ENCODE assay signal across 10 mouse cellular contexts in the genomic region with DNA sequence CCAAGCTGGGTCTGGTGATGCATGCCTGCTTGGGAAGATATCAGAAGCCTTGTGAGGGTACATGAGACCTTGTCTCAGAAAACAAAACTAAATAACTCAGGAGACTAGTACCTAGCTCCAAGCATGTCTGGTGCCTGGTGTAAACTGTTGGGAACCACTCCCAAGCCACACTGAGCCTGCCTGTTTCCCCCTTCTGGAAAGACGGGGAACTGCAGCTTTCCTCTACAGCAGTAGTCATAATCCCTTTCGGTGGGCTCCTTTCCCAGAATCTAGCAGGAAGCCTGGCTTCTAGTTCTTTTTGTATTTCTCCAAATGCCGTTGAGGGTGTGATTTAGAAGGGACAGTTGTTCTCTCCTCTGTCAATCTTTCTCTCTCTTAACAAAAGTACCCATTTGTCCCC. TPM values are rescaled to one million over a fixed set of nuclear protein-coding genes. Genes with fewer than 3 reads are reported as not detected.
DNase-seq lines count a peak whose midpoint lies in the region; ATAC-seq and TF ChIP-seq lines count a peak whose summit lies in the region.
"Had no signal": no experiment of that assay in that cellular context is flagged by ENCODE, and none has a peak within 500 bp of the region (broad histone marks: within the 10 kb centered on the region; RNA-seq: fewer than 3 reads in every experiment).

No protein-coding gene starts in this region.

- ATAC-seq in hindbrain, embryonic 14.5 days (ENCODE audit: low FRiP score) = no peak
- no peak for ATAC-seq in hindbrain, embryonic 12.5 days (ENCODE audit: low FRiP score)
- 0 out of 2 replicates have a peak, but pooled peaks have one; percentile 51 for ATAC-seq in hindbrain, postnatal 0 days
- 0 out of 2 replicates have a peak, but pooled peaks have one; percentile 47 for ATAC-seq in megakaryocyte, adult 5-6 weeks (ENCODE audit: poor library complexity, severe bottlenecking)

- no peak overlapping the region for H3K4me2 ChIP-seq in hindbrain, embryonic 14.5 days (replicated peaks)
- H3K4me2 ChIP-seq in hindbrain, embryonic 12.5 days (replicated peaks) = no peak overlapping the region
- H3K4me2 ChIP-seq in hindbrain, postnatal 0 days (ENCODE audit: low read depth, low read length) = no peak overlapping the region
- H3K4me2 ChIP-seq: embryonic facial prominence, embryonic 12.5 days had no signal

- 27% methylated on average over 3 of the region's 3 CpGs for WGBS in hindbrain, embryonic 14.5 days
- WGBS in hindbrain, embryonic 12.5 days = 23% methylated on average over 3 of the region's 3 CpGs
- WGBS in hindbrain, postnatal 0 days = 18% methylated on average over 3 of the region's 3 CpGs

- DNase-seq in hindbrain, embryonic 14.5 days (ENCODE audit: low spot score) = peak; percentile 66
- DNase-seq in 3T3-L1 (ENCODE audit: low read depth, low spot score) = peak; percentile 83
- DNase-seq in cerebellum, postnatal 10 days = peak; percentile 92 to 96
- DNase-seq in hindbrain, postnatal 0 days (ENCODE audit: low spot score) = peak; percentile 84
- DNase-seq in thymus, postnatal 36 days = peak; percentile 27 to 33

- H3K27ac ChIP-seq in hindbrain, embryonic 14.5 days = no peak overlapping the region
- H3K27ac ChIP-seq in hindbrain, embryonic 12.5 days = no peak overlapping the region
- no peak overlapping the region for H3K27ac ChIP-seq in hindbrain, postnatal 0 days
- H3K27ac ChIP-seq: embryonic facial prominence, embryonic 12.5 days had no signal

- no peaks in the 10 kb centered on the region for H3K4me1 ChIP-seq in hindbrain, embryonic 14.5 days (replicated peaks; ENCODE audit: control insufficient read depth, insufficient read depth, low read length)
- H3K4me1 ChIP-seq in hindbrain, embryonic 12.5 days = 0 out of 2 replicates have a peak, but pooled peaks cover 6% of the 10 kb centered on the region
- peaks cover 30% of the 10 kb centered on the region for H3K4me1 ChIP-seq in E14TG2a.4 (replicated peaks; ENCODE audit: low read depth, low read length)
- H3K4me1 ChIP-seq in hindbrain, postnatal 0 days (ENCODE audit: insufficient read depth, low read length) = no peaks in the 10 kb centered on the region; the same call in 1 of the 2 replicates

- H3K9ac ChIP-seq in hindbrain, embryonic 14.5 days = no peak overlapping the region
- no peak overlapping the region for H3K9ac ChIP-seq in hindbrain, embryonic 12.5 days
- H3K9ac ChIP-seq in hindbrain, postnatal 0 days (replicated peaks; ENCODE audit: low read length) = no peak overlapping the region
- H3K9ac ChIP-seq: embryonic facial prominence, embryonic 12.5 days had no signal

- no peaks in the 10 kb centered on the region for H3K9me3 ChIP-seq in hindbrain, embryonic 14.5 days (ENCODE audit: control insufficient read depth, low read length)
- no peaks in the 10 kb centered on the region for H3K9me3 ChIP-seq in hindbrain, embryonic 12.5 days (replicated peaks)
- H3K9me3 ChIP-seq in E14TG2a.4 (ENCODE audit: low read length) = no peaks in the 10 kb centered on the region
- H3K9me3 ChIP-seq in hindbrain, postnatal 0 days (ENCODE audit: low read length) = no peaks in the 10 kb centered on the region
- H3K9me3 ChIP-seq: embryonic facial prominence, embryonic 12.5 days had no signal

- peaks cover 44% of the 10 kb centered on the region for H3K27me3 ChIP-seq in hindbrain, embryonic 14.5 days (ENCODE audit: control insufficient read depth, insufficient read depth, low read length)
- peaks cover 59% of the 10 kb centered on the region for H3K27me3 ChIP-seq in hindbrain, embryonic 12.5 days
- peaks cover 59% of the 10 kb centered on the region for H3K27me3 ChIP-seq in E14TG2a.4 (ENCODE audit: insufficient read depth, low read length)
- peaks cover 34% of the 10 kb centered on the region for H3K27me3 ChIP-seq in hindbrain, postnatal 0 days (ENCODE audit: insufficient read depth, low read length)

- TF ChIP-seq CTCF in E14TG2a.4 (conservative IDR thresholded peaks at IDR 0.05; ENCODE audit: low read length) = peak; percentile 89
- peak; percentile 82 for TF ChIP-seq CTCF in hindbrain, postnatal 0 days (IDR thresholded peaks at IDR 0.05; ENCODE audit: low read depth)

- H3K36me3 ChIP-seq in hindbrain, embryonic 14.5 days (replicated peaks; ENCODE audit: control insufficient read depth, insufficient read depth) = no peaks in the 10 kb centered on the region
- no peaks in the 10 kb centered on the region for H3K36me3 ChIP-seq in hindbrain, embryonic 12.5 days
- H3K36me3 ChIP-seq in E14TG2a.4 (ENCODE audit: insufficient read depth, low read length) = no peaks in the 10 kb centered on the region
- H3K36me3 ChIP-seq in hindbrain, postnatal 0 days (ENCODE audit: insufficient read depth, low read length) = no peaks in the 10 kb centered on the region
- H3K36me3 ChIP-seq: embryonic facial prominence, embryonic 12.5 days had no signal

- H3K4me3 ChIP-seq in hindbrain, embryonic 14.5 days (replicated peaks; ENCODE audit: low read length) = no peak overlapping the region
- no peak overlapping the region for H3K4me3 ChIP-seq in hindbrain, embryonic 12.5 days
- H3K4me3 ChIP-seq in E14TG2a.4 (replicated peaks; ENCODE audit: low read length) = no peak overlapping the region
- no peak overlapping the region for H3K4me3 ChIP-seq in hindbrain, postnatal 0 days (ENCODE audit: low read length)
- H3K4me3 ChIP-seq: embryonic facial prominence, embryonic 12.5 days had no signal

RNA-seq across cellular contexts. Expression of a gene that starts 2.6 kb away (rescaled TPM):
- polyA plus RNA-seq in hindbrain, embryonic 14.5 days (2014; fragmentation: Nextera tagmentation; extraction: Ambion mirVana) = 1.9 and 3.0 TPM in 2 replicates
- 16.7 and 20.0 TPM in 2 replicates for polyA plus RNA-seq in hindbrain, embryonic 12.5 days (2016; fragmentation: Nextera tagmentation; extraction: Ambion mirVana)
- 1.2 and 1.6 TPM in 2 replicates for total RNA-seq in hindbrain, postnatal 0 days (2014; rRNA removed)
- polyA plus RNA-seq in hindbrain, postnatal 0 days (2015; fragmentation: Nextera tagmentation; extraction: Ambion mirVana) = 0.53 and 0.95 TPM in 2 replicates
- not detected in 2 replicates for total RNA-seq in megakaryocyte, adult 5-6 weeks (2015)
- not detected in 2 replicates for total RNA-seq in megakaryocyte, adult 5-6 weeks (2017)
- total RNA-seq: left cerebral cortex, postnatal 36 days had no signal

RNA-seq across cellular contexts. Expression of a gene that starts 23.9 kb away (rescaled TPM):
- polyA plus RNA-seq in hindbrain, embryonic 14.5 days (2014; fragmentation: Nextera tagmentation; extraction: Ambion mirVana) = 94.5 and 99.0 TPM in 2 replicates
- polyA plus RNA-seq in hindbrain, embryonic 12.5 days (2016; fragmentation: Nextera tagmentation; extraction: Ambion mirVana) = 118 and 123 TPM in 2 replicates
- 12.5 and 17.6 TPM in 2 replicates for total RNA-seq in hindbrain, postnatal 0 days (2014; rRNA removed)
- polyA plus RNA-seq in hindbrain, postnatal 0 days (2015; fragmentation: Nextera tagmentation; extraction: Ambion mirVana) = 127 and 145 TPM in 2 replicates
- 101 and 115 TPM in 2 replicates for total RNA-seq in megakaryocyte, adult 5-6 weeks (2015)
- 31.5 and 37.8 TPM in 2 replicates for total RNA-seq in megakaryocyte, adult 5-6 weeks (2017)

Comparison
In these comparisons a context has a peak if more than half of its experiments do, and no peak if none do; other contexts are left out.
1. ATAC-seq: peak in hindbrain, postnatal 0 days (single experiment) and megakaryocyte, adult 5-6 weeks (single experiment); none in hindbrain, embryonic 14.5 days (single experiment) and hindbrain, embryonic 12.5 days (single experiment).
2. DNase-seq: peak in every context shown above with its lines; median percentile 94 in cerebellum, postnatal 10 days; 84 in hindbrain, postnatal 0 days; 83 in 3T3-L1; 66 in hindbrain, embryonic 14.5 days; 30 in thymus, postnatal 36 days.